In the genomic region with DNA sequence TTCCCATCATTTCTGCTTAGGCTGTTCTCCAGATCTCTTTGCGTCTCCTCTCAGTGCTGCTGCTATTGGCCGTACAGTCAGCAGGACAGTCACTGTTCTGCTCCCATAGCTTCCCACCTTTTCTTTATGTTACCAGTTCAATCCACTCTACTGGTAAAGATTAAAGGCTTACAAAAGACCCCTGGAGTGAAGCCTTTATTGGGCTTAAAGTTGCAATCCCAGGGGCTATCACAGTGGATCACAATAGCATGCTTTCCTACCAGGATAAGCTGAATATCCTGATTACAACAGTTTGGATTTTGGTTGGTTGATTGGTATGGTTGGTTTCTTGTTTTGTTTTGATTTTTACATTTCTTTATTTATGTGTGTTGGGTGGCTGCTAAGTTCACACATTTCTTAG, we compare ENCODE assay signal across 15 mouse cellular contexts.
"Had no signal": no experiment of that assay in that cellular context is flagged by ENCODE, and none has a peak within 500 bp of the region (broad histone marks: within the 10 kb centered on the region; RNA-seq: fewer than 3 reads in every experiment).

No protein-coding gene starts in this region.

- H3K36me3 ChIP-seq: midbrain, embryonic 12.5 days; stomach, embryonic 15.5 days had no signal

- H3K4me2 ChIP-seq: liver, embryonic 11.5 days; liver, embryonic 15.5 days; lung, embryonic 14.5 days; midbrain, embryonic 12.5 days; stomach, embryonic 15.5 days had no signal

- H3K27me3 ChIP-seq: liver, embryonic 15.5 days; midbrain, embryonic 12.5 days; stomach, embryonic 15.5 days had no signal

- H3K4me1 ChIP-seq: stomach, embryonic 15.5 days had no signal

- H3K27ac ChIP-seq: kidney, postnatal 0 days; limb, embryonic 10.5 days; liver, embryonic 15.5 days; midbrain, embryonic 12.5 days; stomach, embryonic 15.5 days had no signal

- ATAC-seq: midbrain, embryonic 16.5 days had no signal

- DNase-seq: kidney, adult 9 months; kidney, postnatal 36 days; lung, postnatal 14 days; right cerebral cortex, adult 18-20 months; right cerebral cortex, postnatal 4 days; thymus, adult 2 months; thymus, postnatal 36 days had no signal

- H3K9me3 ChIP-seq: limb, embryonic 10.5 days; liver, embryonic 15.5 days; stomach, embryonic 15.5 days had no signal

- H3K4me3 ChIP-seq: limb, embryonic 10.5 days; liver, embryonic 15.5 days; midbrain, embryonic 12.5 days; stomach, embryonic 15.5 days had no signal

- H3K9ac ChIP-seq: liver, embryonic 15.5 days; lung, embryonic 14.5 days; midbrain, embryonic 12.5 days; stomach, embryonic 15.5 days had no signal
